Mouse (Mus musculus): Measurements from ENCODE around the gene Skida1. TPM values are rescaled to one million over a fixed set of nuclear protein-coding genes. Genes with fewer than 3 reads are reported as not detected.
"Not testable (repeated sequence)": the region's sequence is repeated elsewhere in the genome, so short reads cannot be mapped to it uniquely, and the experiment has no call there.

The Skida1 gene
- polyA plus RNA-seq (2017; shearing (Covaris generic)), result under 1 TPM; 0.25 to 0.48 TPM

DNA sequence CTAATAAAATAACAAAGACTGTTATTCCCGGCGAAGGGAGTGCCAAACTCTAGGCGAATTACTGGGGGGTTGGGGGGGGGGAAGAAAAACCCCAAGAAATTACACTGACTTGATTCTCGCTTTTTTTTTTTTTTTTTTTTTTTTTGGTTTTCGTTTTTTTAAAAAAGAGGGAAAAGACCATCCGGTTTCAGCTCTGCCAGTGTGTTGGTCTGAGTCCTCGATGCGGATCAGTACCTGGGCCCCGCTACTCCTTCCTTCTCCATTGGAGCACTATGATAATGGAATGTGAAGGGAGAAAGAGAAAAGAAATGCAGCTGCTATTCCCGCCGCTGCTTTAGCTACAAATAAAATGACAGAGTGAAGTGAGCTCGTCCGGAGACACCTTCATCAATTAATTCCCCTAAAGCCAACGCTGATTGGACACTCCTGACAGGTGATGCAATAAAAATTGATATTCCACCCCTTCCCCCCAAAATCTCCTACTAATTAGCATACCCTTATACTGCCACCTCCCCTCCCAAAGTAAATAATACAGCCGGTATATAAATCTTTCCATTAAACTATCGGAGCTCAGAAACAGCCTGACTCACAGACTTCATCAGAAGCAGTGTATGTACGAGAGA is at the start of gene Skida1:
Gene Skida1, minus strand, starts transcription at position 599 of the 623 bp plus-strand sequence.
- ATAC-seq, result no peak

DNA sequence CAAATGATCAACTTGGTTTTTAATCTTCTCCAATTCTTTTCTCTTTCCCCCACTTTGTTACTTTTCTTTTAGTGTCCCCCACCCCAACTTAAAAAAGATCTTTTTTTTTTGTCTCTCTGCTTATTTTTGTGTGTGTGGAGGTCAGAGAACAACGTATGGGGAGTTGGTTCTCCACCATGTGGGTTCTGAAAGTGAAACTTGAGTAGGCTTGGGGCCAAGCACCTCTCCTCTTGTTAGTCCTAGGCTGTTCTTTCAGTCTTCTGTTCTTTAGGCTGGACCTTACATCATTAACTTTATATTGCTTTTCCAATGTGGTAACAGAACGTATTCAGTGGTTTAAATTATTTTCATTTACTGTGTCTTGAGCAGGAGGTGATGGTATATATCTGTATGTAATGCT is 47.0 kb upstream of the Skida1 start:
- ATAC-seq, result peak; percentile 40

- peak; percentile 64 for ATAC-seq
Measured at GRCm38 (mm10) chr2:18094319-18094718, 45.5 kb upstream of the Skida1 start.

DNA sequence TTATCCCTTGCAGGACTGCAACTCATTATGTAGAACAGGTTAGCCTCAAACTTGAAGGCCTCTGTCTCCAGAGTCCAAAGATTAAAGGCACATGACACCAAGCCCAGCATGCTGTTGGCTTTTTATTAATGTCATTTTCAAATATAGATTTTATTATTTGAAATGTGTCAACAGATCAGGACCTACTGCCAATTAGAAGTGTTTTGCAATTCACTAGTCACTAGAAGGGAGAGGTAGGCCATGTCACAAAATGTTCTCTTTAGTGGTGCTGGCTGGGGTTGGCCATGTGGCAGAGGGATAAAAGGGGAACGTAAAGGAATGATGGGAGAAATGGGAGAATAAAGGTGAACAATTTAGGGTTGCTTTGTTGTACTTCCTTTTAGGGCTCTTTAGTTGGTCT is 45.0 kb upstream of the Skida1 start:
- no peak for ATAC-seq

DNA sequence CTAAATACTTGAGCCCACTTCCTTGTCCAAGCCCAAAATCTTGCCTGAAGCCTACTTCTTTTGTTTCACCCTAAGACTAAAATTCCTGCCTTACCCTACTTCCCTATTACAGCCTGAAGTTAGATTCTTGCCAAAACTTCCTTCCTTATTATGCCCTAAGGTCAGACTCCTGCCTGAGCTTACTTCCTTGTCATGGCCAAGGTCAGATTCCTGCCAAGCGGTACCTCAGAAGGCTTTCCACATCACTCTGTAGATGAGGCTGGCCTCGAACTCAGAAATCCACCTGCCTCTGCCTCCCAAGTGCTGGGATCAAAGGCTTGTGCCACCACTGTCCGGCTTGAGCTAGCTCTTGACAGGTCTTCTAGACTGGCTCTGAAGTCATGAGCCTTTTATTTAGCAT is 38.8 kb upstream of the Skida1 start:
- not testable (repeated sequence) for ATAC-seq

- no peak for ATAC-seq
Measured at GRCm38 (mm10) chr2:18080182-18080860, 31.5 kb upstream of the Skida1 start.

GRCm38 (mm10) chr2:18071947-18072346 is 23.1 kb upstream of the Skida1 start:
- ATAC-seq, result no peak

DNA sequence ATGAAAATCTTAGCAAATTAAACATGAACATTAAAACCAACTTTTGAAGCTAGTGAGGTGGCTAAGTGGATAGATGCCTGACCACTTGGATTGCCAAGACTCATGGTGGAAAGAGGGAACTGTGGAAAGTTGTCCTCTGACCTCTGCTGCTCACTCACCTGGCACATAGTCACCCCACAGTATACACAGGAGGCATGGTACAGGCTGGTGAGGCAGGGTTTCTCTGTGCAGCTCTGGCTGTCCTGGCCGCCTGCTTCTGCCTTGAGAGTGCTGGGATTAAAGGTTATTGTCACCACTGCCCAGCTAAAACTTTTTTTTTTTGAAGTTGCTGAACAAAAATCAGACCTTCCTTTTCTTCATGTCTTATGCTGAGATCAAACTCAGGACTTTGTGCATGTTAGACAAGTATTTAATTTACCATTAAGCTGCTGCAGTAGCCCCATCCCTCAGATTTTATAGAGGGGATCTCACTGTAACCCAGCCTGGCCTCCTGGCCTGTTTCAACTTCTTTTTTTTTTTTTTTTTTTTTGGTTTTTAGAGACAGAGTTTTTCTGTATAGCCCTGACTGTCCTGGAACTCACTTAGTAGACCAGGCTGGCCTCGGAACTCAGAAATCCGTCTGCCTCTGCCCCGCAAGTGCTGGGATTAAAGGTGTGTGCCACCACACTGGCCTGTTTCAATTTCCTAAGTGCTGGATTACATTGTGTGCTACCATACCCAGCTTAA is 19.4 kb upstream of the Skida1 start:
- no peak for ATAC-seq

DNA sequence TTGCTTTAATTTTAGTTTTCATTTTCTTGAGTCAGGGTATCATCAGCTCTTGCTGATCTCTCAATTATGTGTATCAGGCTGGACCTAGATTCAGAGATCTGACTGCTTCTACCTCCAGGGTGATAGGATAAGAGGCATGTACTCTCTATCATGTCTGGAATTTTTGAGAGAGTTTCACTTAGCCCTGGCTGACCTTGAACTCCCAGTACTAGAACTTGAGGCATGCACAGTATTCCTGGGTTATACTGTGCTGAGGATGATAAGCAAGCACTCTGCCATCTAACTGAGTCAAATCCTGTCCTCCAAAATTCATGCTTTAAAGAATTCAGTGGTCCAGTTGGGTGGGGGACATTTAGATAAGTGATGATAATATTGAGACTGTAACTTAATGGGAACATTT is 17.6 kb upstream of the Skida1 start:
- ATAC-seq, result no peak

GRCm38 (mm10) chr2:18065708-18066030 is 16.8 kb upstream of the Skida1 start:
- no peak for ATAC-seq

DNA sequence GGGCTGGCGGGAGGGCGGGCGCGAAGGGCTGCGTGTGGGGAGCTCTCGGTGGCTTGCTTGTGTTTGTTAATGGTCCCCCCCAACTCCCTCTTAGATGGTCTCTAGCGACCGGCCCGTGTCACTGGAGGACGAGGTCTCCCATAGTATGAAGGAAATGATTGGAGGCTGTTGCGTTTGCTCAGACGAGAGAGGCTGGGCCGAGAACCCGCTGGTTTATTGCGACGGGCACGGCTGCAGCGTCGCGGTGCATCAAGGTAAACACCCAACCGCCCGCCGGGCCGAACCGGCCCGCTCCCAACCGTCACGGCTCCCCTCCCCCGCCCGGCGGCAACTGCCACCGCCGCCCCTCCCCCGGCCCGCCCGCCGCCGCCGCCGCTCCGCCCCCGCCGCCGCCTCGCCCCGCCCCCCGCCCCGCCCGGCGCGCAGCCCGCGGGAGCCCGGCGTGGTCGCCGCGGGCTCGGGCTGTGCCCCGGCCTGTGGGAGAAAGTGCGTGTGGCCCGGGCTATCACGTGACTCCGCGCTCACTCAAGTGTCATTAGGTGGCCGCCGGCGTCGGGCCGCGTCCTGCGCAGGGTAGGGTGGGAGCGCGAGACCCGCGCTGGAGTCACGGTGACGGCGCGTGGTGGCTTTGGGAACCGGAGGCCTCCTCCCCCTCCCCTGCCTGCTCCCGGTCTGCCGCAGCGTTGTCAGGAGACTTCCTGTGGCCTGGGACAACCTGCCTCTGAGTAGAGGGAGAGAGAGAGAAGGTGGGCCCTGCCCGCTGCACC is 16.3 kb upstream of the Skida1 start:
- peak; percentile 33 for ATAC-seq

DNA sequence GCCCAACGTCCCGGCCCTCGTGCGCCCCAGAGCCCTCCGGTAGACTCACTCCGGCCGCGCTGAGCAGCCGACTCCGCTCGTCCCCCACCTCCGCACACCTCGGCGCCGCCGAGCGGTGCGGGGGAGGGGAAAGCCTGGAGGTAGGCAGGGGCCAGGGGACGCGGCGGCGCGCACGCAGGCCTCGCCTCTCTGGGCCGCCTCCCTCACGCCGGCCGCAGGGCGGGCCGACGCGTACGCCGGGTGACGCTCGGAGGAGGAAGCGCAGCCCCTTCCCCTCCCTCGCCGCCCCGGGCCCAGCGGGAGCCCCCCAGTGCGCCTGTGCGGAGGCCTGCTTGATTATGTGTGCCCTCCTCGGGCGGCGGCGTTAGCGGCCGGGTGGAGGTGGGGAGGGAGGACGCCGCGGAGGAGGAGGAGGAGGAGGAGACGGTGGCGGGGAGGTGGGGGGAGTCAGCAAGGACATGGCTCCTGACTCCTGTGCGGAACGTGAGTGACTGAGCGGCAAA is 15.6 kb upstream of the Skida1 start:
- ATAC-seq, result peak; percentile 82

- peak; percentile 31 for ATAC-seq
Measured at GRCm38 (mm10) chr2:18063763-18064251, 15.0 kb upstream of the Skida1 start.

DNA sequence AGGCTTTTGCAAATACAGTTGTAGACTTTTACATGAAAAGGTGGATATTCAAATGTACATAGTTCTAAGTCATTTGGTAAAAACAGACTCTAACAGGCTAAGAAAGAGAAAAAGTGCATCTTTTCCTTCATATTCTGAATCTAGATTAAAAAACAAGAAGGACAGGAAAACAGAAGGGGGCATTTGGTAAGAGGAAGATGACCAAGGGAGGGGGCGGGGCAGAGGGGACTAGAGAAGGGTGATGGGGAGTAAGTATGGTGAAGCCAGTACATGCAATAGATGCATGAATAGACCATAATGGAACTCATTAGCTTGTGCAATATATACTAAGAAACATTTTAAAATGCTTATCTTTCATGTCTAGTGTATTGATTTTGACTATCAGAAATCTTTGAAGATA is 11.5 kb upstream of the Skida1 start:
- ATAC-seq, result no peak

DNA sequence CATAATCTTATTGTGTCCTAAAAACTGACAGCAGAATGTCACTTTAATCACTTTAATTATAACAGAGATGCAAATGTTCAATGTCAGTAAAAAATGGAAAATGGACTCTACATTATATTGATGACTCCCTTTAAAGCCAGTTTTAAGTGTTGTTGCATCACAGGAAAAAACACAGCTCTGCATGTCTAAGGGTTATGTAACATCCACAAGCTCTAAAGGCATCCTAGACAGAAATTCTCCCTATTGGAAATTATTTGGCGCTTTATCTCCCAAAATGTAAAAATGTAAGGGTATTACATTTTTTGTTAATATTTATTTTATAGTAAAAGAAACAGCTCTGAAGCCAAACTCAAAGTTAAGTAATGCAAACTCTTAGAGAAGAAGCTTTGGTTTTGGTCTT is 11.0 kb upstream of the Skida1 start:
- ATAC-seq, result no peak

- ATAC-seq, result no peak
Measured at GRCm38 (mm10) chr2:18059063-18059462, 10.2 kb upstream of the Skida1 start.

DNA sequence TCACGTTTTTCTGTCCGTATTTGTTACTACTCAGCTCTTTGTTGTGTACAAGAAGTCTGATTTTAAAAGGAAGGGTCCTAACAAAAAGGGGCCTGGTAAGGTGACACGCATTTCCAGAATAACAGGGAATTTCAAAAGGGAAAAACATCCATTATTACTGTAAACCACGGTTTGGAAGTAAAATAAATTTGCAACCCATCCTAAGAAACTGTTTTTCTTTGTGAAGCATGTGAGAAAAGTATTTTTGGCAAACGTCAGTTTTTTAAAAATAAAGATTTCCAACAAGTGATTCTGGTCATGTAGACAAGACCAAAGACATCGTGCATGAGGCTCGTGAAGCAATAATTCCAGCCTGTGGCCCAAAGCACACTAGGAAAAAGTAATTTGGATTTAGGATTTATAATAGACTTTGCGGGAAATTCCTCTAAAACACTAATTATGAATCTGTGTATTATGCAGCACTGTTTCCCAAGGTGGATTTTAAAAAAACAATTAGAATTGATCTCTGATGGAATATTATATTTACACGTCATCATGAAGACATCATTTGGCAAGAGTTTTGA is 9.4 kb upstream of the Skida1 start:
- no peak for ATAC-seq

- ATAC-seq, result peak; percentile 29
Measured at GRCm38 (mm10) chr2:18057336-18058145, 8.7 kb upstream of the Skida1 start.

GRCm38 (mm10) chr2:18056786-18057255 is 8.0 kb upstream of the Skida1 start:
- ATAC-seq, result peak; percentile 81

DNA sequence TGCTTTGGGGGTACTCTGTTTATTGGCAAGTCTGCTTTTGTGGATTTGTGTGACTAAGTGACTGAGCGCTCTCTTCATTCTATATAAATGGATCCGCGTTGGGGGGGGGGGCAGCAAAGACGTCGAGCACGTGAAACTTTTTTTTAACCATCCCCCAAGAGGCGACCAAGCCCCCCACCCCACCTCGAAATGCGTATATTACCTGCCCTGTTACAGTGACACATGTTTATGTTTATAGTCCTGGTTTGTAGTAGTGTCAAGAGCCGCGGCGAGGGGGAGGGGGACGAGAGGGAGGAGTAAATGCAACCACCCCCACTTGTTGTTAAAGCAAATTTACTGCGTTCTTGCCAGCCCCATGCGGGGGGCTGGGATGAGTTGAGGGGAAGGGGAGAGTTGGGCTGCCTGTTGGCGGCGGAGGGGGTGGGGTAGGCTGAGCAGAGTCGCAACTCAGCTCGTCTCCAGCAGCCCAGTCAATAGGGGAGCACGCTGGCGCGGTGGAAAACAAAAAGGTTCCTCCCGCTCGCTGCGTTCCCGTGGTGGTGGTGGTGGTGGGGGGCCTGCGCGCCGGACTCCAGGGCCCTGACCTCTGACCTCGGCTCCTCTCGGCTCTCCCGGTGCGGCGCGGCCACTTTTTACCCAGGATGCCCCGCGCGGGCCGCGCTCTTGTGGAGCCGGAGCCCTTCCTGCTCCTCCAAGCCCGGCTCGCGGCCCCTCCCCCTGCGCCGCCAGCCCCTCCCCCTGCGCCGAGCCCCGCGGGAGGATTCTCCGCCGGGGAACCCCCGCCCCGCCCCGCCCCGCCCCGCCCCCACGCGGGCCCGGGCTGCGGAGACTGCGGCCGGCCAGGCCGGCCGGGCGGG is 7.3 kb upstream of the Skida1 start:
- peak; percentile 66 for ATAC-seq

Measured in activated CD4-positive, CD25-positive, alpha-beta regulatory T cell, adult 4 months (primary cell).